Mouse (Mus musculus): ENCODE data around the gene Skap1. TPM values are rescaled to one million over a fixed set of nuclear protein-coding genes. Genes with fewer than 3 reads are reported as not detected.

Skap1 gene
- total and polyA plus RNA-seq, 3 experiments = not detected

DNA sequence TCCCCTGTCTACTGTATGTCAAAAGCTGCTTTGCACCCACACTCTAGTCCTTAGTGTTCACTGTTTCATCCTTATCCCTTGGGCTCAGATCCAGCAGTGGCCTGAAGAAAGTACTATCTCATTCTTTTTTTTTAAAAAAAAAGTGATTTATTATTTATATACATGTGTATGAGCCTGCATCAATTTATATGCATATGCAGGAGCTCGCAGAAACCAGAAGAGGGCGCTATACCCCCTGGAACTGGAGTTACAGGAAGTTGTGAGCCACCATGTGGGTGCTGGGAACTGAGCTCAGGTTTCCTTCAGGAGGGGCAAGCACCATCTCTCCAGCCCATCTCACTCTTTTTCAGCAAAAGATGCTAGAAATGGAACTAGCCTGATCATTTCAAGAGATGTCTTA is 70.1 kb downstream of the Skap1 start:
- H3K79me2 ChIP-seq (ENCODE audit: control insufficient read depth, insufficient read depth, low read length, poor library complexity) = no peaks in the 10 kb centered on the region
- H3K4me1 ChIP-seq (ENCODE audit: control insufficient read depth in 1 of 2, insufficient read depth in 2 of 2, low read length in 2 of 2) = no peaks in the 10 kb centered on the region
- H3K9ac ChIP-seq (ENCODE audit: control insufficient read depth, low read depth, low read length, poor library complexity, severe bottlenecking) = no peak overlapping the region
- no peaks in the 10 kb centered on the region for H3K9me3 ChIP-seq (replicated peaks; ENCODE audit: insufficient read depth, low read length)
- peak; percentile 12 for DNase-seq (ENCODE audit: low read depth, low spot score)
- H3K27me3 ChIP-seq (ENCODE audit: control insufficient read depth in 1 of 2, insufficient read depth in 2 of 2, low read length in 2 of 2) = peaks cover 4 to 6% of the 10 kb centered on the region in 2 experiments
- no peaks in the 10 kb centered on the region for H3K36me3 ChIP-seq (ENCODE audit: control insufficient read depth in 1 of 2, insufficient read depth in 2 of 2, low read length in 2 of 2)
- no peak overlapping the region for H3K4me3 ChIP-seq (ENCODE audit: control insufficient read depth in 1 of 2, insufficient read depth in 1 of 2, low read depth in 2 of 2, low read length in 2 of 2)
- TF ChIP-seq CTCF (IDR thresholded peaks at IDR 0.05 in 2 of 3, conservative IDR thresholded peaks at IDR 0.05 in 1 of 3; ENCODE audit: control insufficient read depth in 1 of 3, insufficient read depth in 1 of 3, low read depth in 2 of 3, low read length in 3 of 3, poor library complexity in 1 of 3, severe bottlenecking in 1 of 3) = peak; percentile 27 to 31 (median 28); a peak in 4 of 6 replicates
- no peak for TF ChIP-seq ETS1 (IDR thresholded peaks at IDR 0.05; ENCODE audit: low read depth, low read length)
- H3K27ac ChIP-seq (ENCODE audit: control insufficient read depth, low read depth, low read length) = no peak overlapping the region

DNA sequence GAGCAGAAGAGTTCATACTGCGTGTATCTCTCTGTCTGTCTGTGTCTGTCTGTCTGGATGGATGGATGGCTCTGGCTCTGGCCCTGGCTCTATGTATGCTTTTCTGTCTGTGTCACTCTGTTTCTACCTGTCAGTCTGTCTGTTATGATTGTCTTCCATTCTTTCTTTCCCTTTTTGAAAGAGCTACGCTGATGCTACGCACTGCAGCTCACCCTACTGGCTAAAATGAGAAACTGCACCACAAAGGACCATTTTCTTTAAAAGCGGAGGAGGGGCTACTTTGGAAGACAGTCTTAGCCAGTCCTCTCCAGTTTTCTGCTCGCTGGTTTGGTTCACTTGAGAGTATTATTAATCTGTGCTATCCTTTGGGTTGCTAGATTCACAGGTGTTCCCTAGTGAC is 71.8 kb downstream of the Skap1 start:
- Histone ChIP-seq H3K9me3 (replicated peaks; ENCODE audit: insufficient read depth, low read length) (no peaks in the 10 kb centered on the region), H3K9ac (ENCODE audit: control insufficient read depth, low read depth, low read length, poor library complexity, severe bottlenecking) (no peak overlapping the region), H3K4me1 (ENCODE audit: control insufficient read depth in 1 of 2, insufficient read depth in 2 of 2, low read length in 2 of 2) (no peaks in the 10 kb centered on the region), H3K4me3 (ENCODE audit: control insufficient read depth in 1 of 2, insufficient read depth in 1 of 2, low read depth in 2 of 2, low read length in 2 of 2) (no peak overlapping the region), H3K79me2 (ENCODE audit: control insufficient read depth, insufficient read depth, low read length, poor library complexity) (no peaks in the 10 kb centered on the region), H3K27me3 (ENCODE audit: control insufficient read depth in 1 of 2, insufficient read depth in 2 of 2, low read length in 2 of 2) (peaks cover 4 to 5% of the 10 kb centered on the region in 2 experiments), H3K36me3 (ENCODE audit: control insufficient read depth in 1 of 2, insufficient read depth in 2 of 2, low read length in 2 of 2) (no peaks in the 10 kb centered on the region), H3K27ac (ENCODE audit: control insufficient read depth, low read depth, low read length) (no peak overlapping the region)
- peak; percentile 47 for DNase-seq (ENCODE audit: low read depth, low spot score)
- TF ChIP-seq SMC3 (IDR thresholded peaks at IDR 0.05; ENCODE audit: low read depth, low read length) (peak; percentile 81), POLR2A (IDR thresholded peaks at IDR 0.05; ENCODE audit: control insufficient read depth in 1 of 2, insufficient read depth in 1 of 2, low read depth in 1 of 2, low read length in 2 of 2, poor library complexity in 1 of 2) (no peak), UBTF (IDR thresholded peaks at IDR 0.05; ENCODE audit: borderline replicate concordance, insufficient read depth, low read depth, low read length) (no peak), E2F4 (IDR thresholded peaks at IDR 0.05; ENCODE audit: borderline replicate concordance, low read depth, low read length) (no peak), RAD21 (IDR thresholded peaks at IDR 0.05; ENCODE audit: low read depth, low read length) (peak; percentile 75), CTCF (IDR thresholded peaks at IDR 0.05 in 2 of 3, conservative IDR thresholded peaks at IDR 0.05 in 1 of 3; ENCODE audit: control insufficient read depth in 1 of 3, insufficient read depth in 1 of 3, low read depth in 2 of 3, low read length in 3 of 3, poor library complexity in 1 of 3, severe bottlenecking in 1 of 3) (peak; percentile 64 to 84 (median 83)), CHD2 (IDR thresholded peaks at IDR 0.05; ENCODE audit: low read length) (no peak), GATA1 (IDR thresholded peaks at IDR 0.05; ENCODE audit: low read depth, low read length) (no peak), NRF1 (IDR thresholded peaks at IDR 0.05; ENCODE audit: insufficient read depth, low read depth, low read length, poor library complexity, severe bottlenecking) (no peak), NELFE (IDR thresholded peaks at IDR 0.05; ENCODE audit: low read depth, low read length) (no peak), TCF12 (IDR thresholded peaks at IDR 0.05; ENCODE audit: low read depth, low read length) (no peak), GABPA (IDR thresholded peaks at IDR 0.05; ENCODE audit: low read depth, low read length) (no peak), ZC3H11A (IDR thresholded peaks at IDR 0.05; ENCODE audit: low read depth, low read length) (peak; percentile 55), USF2 (IDR thresholded peaks at IDR 0.05; ENCODE audit: borderline replicate concordance in 1 of 2, insufficient read depth in 1 of 2, low read depth in 1 of 2, low read length in 2 of 2) (no peak), ETS1 (IDR thresholded peaks at IDR 0.05; ENCODE audit: low read depth, low read length) (no peak), JUND (IDR thresholded peaks at IDR 0.05; ENCODE audit: low read depth, low read length) (no peak), RCOR1 (IDR thresholded peaks at IDR 0.05; ENCODE audit: low read depth, low read length) (no peak), BHLHE40 (IDR thresholded peaks at IDR 0.05; ENCODE audit: borderline replicate concordance, low read depth, low read length) (no peak), POLR2AphosphoS2 (IDR thresholded peaks at IDR 0.05; ENCODE audit: low read length) (no peak)
